ENCODE assay signal across 8 mouse cellular contexts in genomic region chr11:113165069-113165795, GRCm38 (mm10).
DNase-seq lines count a peak whose midpoint lies in the region; ATAC-seq and TF ChIP-seq lines count a peak whose summit lies in the region.

No protein-coding gene starts in this region.

- WGBS in forebrain, embryonic 14.5 days, result 7% methylated on average over 23 of the region's 23 CpGs
- 9% methylated on average over 23 of the region's 23 CpGs for WGBS in heart, postnatal 0 days
- 14% methylated on average over 23 of the region's 23 CpGs for WGBS in liver, embryonic 16.5 days (ENCODE audit: insufficient replicate concordance)
- WGBS in neural tube, embryonic 14.5 days, result 5% methylated on average over 23 of the region's 23 CpGs

- H3K27me3 ChIP-seq in C2C12 (ENCODE audit: control insufficient read depth, insufficient read depth, insufficient read length), result no peaks in the 10 kb centered on the region
- no peaks in the 10 kb centered on the region for H3K27me3 ChIP-seq in forebrain, embryonic 14.5 days (replicated peaks; ENCODE audit: control insufficient read depth, insufficient read depth, low read length)
- no peaks in the 10 kb centered on the region for H3K27me3 ChIP-seq in heart, postnatal 0 days (ENCODE audit: control insufficient read depth, insufficient read depth, low read length)
- no peaks in the 10 kb centered on the region; the same call in 1 of the 2 replicates for H3K27me3 ChIP-seq in liver, embryonic 16.5 days (ENCODE audit: control insufficient read depth, insufficient read depth, low read depth, low read length)
- H3K27me3 ChIP-seq in neural tube, embryonic 14.5 days (ENCODE audit: control insufficient read depth, insufficient read depth, low read length), result no peaks in the 10 kb centered on the region

- H3ac ChIP-seq in C2C12 (ENCODE audit: control insufficient read depth, insufficient read length, low read depth), result peak overlapping the region; percentile 44

- peak; percentile 81 for DNase-seq in forebrain, embryonic 14.5 days (ENCODE audit: low spot score)
- peak; percentile 78 for DNase-seq in heart, postnatal 0 days (ENCODE audit: low spot score)
- peak; percentile 78 to 90 for DNase-seq in kidney, postnatal 36 days
- peak; percentile 41 for DNase-seq in thymus, postnatal 0 days (ENCODE audit: low spot score)

- peaks cover 27% of the 10 kb centered on the region for H3K4me1 ChIP-seq in forebrain, embryonic 14.5 days (ENCODE audit: control insufficient read depth, insufficient read depth, low read length)
- peaks cover 5% of the 10 kb centered on the region for H3K4me1 ChIP-seq in heart, postnatal 0 days (ENCODE audit: control insufficient read depth, insufficient read depth)
- H3K4me1 ChIP-seq in liver, embryonic 16.5 days (ENCODE audit: control insufficient read depth, low read depth, low read length), result no peaks in the 10 kb centered on the region; the same call in none of the 2 replicates
- peaks cover 26% of the 10 kb centered on the region; the same call in 1 of the 2 replicates for H3K4me1 ChIP-seq in neural tube, embryonic 14.5 days (ENCODE audit: control insufficient read depth, insufficient read depth, low read length)

- TF ChIP-seq EP300 in heart, postnatal 0 days (IDR thresholded peaks at IDR 0.05; ENCODE audit: low read depth), result no peak

- peak; percentile 88 for TF ChIP-seq CTCF in C2C12 (IDR thresholded peaks at IDR 0.05; ENCODE audit: control insufficient read depth, insufficient read depth, insufficient read length)
- peak; percentile 99 for TF ChIP-seq CTCF in heart, postnatal 0 days (IDR thresholded peaks at IDR 0.05; ENCODE audit: low read depth)

- peak overlapping the region; percentile 51 for H3K4me2 ChIP-seq in forebrain, embryonic 14.5 days (ENCODE audit: low read length)
- H3K4me2 ChIP-seq in heart, postnatal 0 days (ENCODE audit: low read depth, low read length), result peak overlapping the region; percentile 60
- H3K4me2 ChIP-seq in liver, embryonic 16.5 days (ENCODE audit: low read depth, low read length), result peak overlapping the region; percentile 49
- peak overlapping the region; percentile 53 for H3K4me2 ChIP-seq in neural tube, embryonic 14.5 days (ENCODE audit: low read depth, low read length)

- no peak overlapping the region for H3K4me3 ChIP-seq in C2C12 (ENCODE audit: insufficient read depth, poor library complexity, severe bottlenecking)
- peak overlapping the region; percentile 24 for H3K4me3 ChIP-seq in forebrain, embryonic 14.5 days (ENCODE audit: low read depth, low read length)
- H3K4me3 ChIP-seq in heart, postnatal 0 days (ENCODE audit: low read depth, low read length), result peak overlapping the region; percentile 29
- peak overlapping the region; percentile 18; the same call in 1 of the 2 replicates for H3K4me3 ChIP-seq in liver, embryonic 16.5 days (ENCODE audit: low read depth, low read length)
- peak overlapping the region; percentile 26 for H3K4me3 ChIP-seq in neural tube, embryonic 14.5 days (ENCODE audit: low read depth, low read length)

- H3K9ac ChIP-seq in forebrain, embryonic 14.5 days (ENCODE audit: low read length), result peak overlapping the region; percentile 50; the same call in 1 of the 2 replicates
- H3K9ac ChIP-seq in heart, postnatal 0 days (replicated peaks; ENCODE audit: low read depth, low read length), result no peak overlapping the region
- H3K9ac ChIP-seq in liver, embryonic 16.5 days (ENCODE audit: low read depth, low read length), result no peak overlapping the region
- 0 out of 2 replicates have a peak overlapping the region, but pooled peaks have one; percentile 12 for H3K9ac ChIP-seq in neural tube, embryonic 14.5 days (replicated peaks; ENCODE audit: low read depth, low read length)

- no peaks in the 10 kb centered on the region for H3K9me3 ChIP-seq in forebrain, embryonic 14.5 days (replicated peaks; ENCODE audit: control insufficient read depth, low read length)
- H3K9me3 ChIP-seq in heart, postnatal 0 days (replicated peaks; ENCODE audit: control insufficient read depth, low read length), result no peaks in the 10 kb centered on the region
- H3K9me3 ChIP-seq in liver, embryonic 16.5 days (replicated peaks; ENCODE audit: control insufficient read depth, low read length), result no peaks in the 10 kb centered on the region
- H3K9me3 ChIP-seq in neural tube, embryonic 14.5 days (ENCODE audit: control insufficient read depth, low read length), result no peaks in the 10 kb centered on the region

- H3K27ac ChIP-seq in forebrain, embryonic 14.5 days (ENCODE audit: low read depth, low read length), result peak overlapping the region; percentile 28; the same call in 1 of the 2 replicates
- H3K27ac ChIP-seq in heart, postnatal 0 days (ENCODE audit: low read depth), result no peak overlapping the region
- no peak overlapping the region for H3K27ac ChIP-seq in liver, embryonic 16.5 days (ENCODE audit: low read length)
- no peak overlapping the region; the same call in 1 of the 2 replicates for H3K27ac ChIP-seq in neural tube, embryonic 14.5 days (ENCODE audit: low read depth, low read length)

- H3K79me3 ChIP-seq in C2C12 (ENCODE audit: low read depth), result no peaks in the 10 kb centered on the region

- ATAC-seq in cerebellum, adult (ENCODE audit: insufficient number of reproducible peaks, low FRiP score, low TSS enrichment), result peak; percentile 81
- ATAC-seq in forebrain, embryonic 14.5 days, result peak; percentile 76
- ATAC-seq in heart, postnatal 0 days (ENCODE audit: insufficient read depth, low read depth), result peak; percentile 79
- ATAC-seq in liver, embryonic 16.5 days (ENCODE audit: low read depth), result peak; percentile 52
- ATAC-seq in neural tube, embryonic 14.5 days (ENCODE audit: low read depth), result peak; percentile 75

- H3K36me3 ChIP-seq in C2C12 (ENCODE audit: control insufficient read depth, insufficient read depth), result no peaks in the 10 kb centered on the region
- H3K36me3 ChIP-seq in forebrain, embryonic 14.5 days (ENCODE audit: control insufficient read depth, insufficient read depth, low read length), result 0 out of 2 replicates have a peak, but pooled peaks cover 6% of the 10 kb centered on the region
- H3K36me3 ChIP-seq in heart, postnatal 0 days (replicated peaks; ENCODE audit: control insufficient read depth, insufficient read depth, low read length), result no peaks in the 10 kb centered on the region
- no peaks in the 10 kb centered on the region for H3K36me3 ChIP-seq in liver, embryonic 16.5 days (ENCODE audit: control insufficient read depth, insufficient read depth)
- no peaks in the 10 kb centered on the region for H3K36me3 ChIP-seq in neural tube, embryonic 14.5 days (ENCODE audit: control insufficient read depth, insufficient read depth, low read length)

- no peaks in the 10 kb centered on the region for H3K79me2 ChIP-seq in C2C12 (ENCODE audit: control insufficient read depth, insufficient read depth)

TF ChIP-seq in C2C12, 6 proteins besides CTCF, POLR2A, EP300 and RAD21:
- TF ChIP-seq MYOD1 (IDR thresholded peaks at IDR 0.05; ENCODE audit: control insufficient read depth, insufficient read length, low read depth) (no peak), FOSL1 (IDR thresholded peaks at IDR 0.05; ENCODE audit: insufficient read depth, low read length, poor library complexity, severe bottlenecking) (no peak), MAX (IDR thresholded peaks at IDR 0.05) (no peak)

Comparison
In these comparisons a context has a peak if more than half of its experiments do, and no peak if none do; other contexts are left out.
1. H3K9ac ChIP-seq: peak in forebrain, embryonic 14.5 days (single experiment) and neural tube, embryonic 14.5 days (single experiment); none in heart, postnatal 0 days (single experiment) and liver, embryonic 16.5 days (single experiment).
2. Peak in every context shown above with its lines, with median percentiles within 50 percentile points of each other: ATAC-seq, DNase-seq and H3K4me2 ChIP-seq.